Mouse (Mus musculus) adrenal gland, adult (tissue): ENCODE results near the gene Ccdc110.

Experiments used
- DNase-seq, 2 experiments: peaks; one replicate each; pipeline ENCODE4 v3.0.0; 2022 to 2023; ENCODE audit warnings: low spot score in 1 of 2; ENCODE audit not compliant: inconsistent age in 2 of 2

The Ccdc110 gene

DNA sequence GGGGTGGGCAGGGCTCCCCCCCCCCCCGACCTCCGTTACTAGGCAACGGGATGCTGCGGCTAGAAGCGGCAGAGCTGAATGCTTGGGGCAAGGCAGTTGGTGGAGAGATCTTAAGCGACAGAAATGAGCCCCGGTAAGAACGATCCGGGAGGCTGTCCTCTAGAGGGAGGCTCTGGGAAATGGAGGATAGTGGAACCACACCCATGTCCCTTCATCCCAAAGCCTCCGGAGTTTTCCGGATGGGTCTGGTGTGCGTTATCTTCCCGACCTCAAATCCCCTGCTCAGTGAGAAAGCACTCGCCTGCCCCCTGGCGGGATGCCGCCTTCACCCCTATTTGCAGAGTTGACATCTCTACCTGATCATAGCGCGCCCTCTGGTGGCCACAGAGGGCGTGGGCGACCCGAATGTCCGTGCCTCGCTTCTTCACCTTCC lies at the start of gene Ccdc110:
Gene Ccdc110 (plus strand): TSS at position 38 of the 433 bp plus-strand sequence.
- peak; percentile 92 to 98 for DNase-seq

DNA sequence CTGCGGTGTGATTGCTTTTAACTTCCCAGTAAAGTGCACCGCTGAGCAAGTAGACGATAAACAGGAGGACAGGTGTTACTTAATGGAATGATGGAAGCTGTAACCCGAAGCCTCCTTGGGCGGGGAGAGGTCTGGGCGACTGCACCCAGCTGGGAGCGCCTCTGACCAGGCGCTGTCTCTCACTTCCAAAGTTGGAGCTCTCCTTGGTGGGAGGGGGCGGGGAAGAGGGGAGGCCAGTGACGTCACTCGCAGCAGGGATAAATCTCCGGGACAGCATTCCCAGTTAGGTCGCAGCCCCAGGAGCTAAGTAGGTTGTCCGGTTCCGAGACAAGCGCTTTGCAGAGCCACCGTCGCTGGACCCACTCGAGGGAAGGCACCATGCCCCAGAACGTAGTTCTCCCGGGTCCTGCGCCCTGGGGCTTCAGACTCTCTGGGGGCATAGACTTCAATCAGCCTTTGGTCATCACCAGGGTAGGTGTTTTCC lies 49.2 kb upstream of the Ccdc110 start, which contains the start of gene Pdlim3:
Gene Pdlim3 (plus strand): TSS at position 260 of the 484 bp plus-strand sequence.
- DNase-seq, result peak; percentile 24 to 60

DNA sequence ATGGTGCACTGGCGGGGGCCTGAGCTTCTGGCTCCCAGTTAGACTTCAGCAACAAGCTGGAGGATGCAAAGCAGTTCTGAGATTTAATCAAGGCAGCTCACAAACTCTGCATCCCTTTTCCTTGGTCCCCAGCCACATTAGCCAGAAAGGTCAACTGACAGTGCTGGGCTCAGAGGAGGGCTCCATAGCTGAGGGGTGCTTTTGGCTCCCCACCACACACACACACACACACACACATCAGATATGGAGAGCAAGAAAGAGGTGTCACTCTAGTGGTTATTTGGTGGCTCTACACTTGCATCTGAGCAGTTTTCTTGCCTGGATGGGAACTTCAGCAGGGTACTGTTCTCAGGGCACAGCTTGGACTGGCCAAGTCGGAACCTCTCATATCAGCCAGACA lies 48.6 kb upstream of the Ccdc110 start:
- DNase-seq, result no peak

DNA sequence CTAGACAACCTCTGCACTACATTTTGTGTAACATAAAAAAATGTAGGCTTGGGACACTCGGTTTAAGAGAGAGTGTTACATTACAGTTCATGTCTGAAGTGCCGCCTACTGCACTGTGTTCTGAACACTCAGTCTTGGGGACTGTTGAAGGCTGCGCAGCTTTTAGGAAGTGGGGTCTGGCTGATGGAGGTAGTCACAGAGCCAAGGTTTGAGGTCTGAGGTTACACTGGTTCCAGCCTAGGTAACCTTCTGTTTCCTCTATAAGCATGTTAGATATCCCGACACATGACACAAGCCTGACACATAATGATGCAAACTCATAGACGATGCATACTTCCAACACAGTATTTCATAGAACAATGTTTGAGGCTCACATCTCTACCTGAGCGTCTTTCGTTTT lies 44.7 kb upstream of the Ccdc110 start:
- no peak for DNase-seq

DNA sequence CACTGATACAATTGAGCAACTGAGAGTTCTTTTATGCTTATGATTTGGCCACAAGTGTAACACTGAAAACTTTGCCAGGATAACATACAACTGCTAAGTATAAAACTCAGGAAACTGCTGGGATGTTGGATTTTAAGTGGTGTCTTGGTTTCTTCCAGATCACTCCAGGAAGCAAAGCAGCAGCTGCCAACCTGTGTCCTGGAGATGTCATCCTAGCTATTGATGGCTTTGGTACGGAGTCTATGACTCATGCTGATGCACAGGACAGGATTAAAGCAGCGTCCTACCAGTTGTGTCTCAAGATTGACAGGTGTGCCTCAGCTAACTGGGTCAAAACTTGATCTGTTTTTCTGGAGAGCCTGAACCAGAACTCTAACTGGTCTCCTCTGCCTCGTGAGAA lies 37.8 kb upstream of the Ccdc110 start:
- DNase-seq, result no peak

DNA sequence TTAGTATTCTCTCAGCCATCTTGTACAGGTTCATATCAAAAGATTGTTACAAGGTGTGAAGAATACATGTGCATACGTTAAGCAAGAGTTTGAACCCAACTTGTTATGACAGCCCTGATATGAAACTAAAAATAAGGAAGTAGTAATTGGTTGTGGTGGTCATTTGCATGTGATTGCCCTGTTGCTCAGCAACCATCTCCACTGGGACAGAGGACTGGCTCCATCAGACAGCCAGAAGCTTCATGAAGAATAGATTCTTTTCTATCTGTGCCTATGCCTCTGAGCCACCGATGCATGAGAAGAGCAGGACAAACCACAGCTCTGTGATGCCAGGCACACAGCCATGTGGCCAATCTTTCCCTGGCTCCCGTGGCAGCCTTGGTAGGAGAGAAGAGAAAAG lies 34.6 kb upstream of the Ccdc110 start:
- DNase-seq, result no peak

DNA sequence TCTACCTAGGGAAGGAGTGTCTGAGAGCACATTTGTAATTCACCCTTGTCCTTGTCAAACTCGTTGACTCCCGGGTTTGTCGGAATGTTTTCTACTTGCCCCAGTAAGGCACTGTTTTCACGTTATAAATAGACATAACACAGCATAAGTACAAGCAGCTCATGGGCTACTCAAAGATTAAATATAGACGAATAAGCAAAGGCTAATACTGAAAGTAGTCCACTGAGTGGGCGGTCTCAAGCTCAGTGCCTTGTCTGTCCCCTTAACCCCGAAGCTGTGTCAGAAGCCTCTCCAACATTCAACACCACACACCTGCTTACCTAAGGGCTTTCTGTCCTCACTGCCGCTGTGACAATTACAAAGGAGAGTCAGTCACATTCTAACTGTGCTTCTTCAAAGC lies 32.8 kb upstream of the Ccdc110 start:
- no peak for DNase-seq

DNA sequence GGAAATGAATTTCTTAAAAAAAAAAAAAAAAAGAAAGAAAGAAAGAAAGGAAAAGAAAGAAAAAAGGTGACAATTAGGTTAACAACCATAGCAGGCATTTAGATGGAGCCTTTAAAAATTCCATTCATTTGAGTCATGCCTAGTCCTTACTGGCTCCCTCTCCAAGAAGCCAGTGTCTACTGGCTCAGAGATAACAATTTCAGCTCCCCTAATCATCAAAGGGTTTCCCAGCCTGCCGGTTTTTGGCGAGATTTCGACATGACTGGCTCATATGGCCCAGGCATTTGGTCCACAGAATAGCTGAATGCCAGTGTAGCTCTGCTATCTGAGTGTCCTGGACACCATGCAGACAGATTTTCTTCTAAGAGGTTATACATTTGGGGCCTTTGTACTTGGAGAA lies 30.8 kb upstream of the Ccdc110 start:
- DNase-seq, result peak; percentile 54

DNA sequence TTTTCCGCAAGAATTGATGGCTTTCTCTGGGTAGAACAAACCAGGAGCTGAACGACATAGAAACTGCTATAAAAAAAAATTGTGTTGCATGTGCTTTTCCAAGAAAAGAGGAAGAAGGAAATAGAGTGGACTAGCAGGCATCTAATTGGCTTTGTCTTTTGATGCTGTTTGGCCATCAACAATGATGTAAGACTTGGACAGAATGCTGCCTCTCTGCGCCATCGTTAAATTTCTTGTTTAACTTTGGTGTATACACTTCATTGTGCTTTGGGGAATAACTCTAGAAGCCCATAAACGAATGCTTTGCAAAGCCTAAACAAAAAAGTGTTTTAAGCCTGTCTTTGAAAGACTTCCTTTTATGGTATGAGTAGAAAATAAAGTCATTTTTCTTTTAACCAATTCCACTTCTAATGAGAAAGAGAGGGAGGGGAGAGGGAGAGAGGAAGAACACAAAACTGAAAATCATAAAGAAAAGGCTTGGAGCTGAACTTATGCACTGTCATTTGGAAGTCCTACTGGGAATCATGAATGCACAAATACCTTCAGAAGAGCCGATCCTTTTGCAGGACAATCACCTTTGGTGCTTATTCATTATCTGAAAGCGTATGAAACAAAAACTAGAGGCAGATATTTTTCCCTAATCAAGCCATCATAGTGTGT lies 28.7 kb upstream of the Ccdc110 start:
- no peak for DNase-seq

DNA sequence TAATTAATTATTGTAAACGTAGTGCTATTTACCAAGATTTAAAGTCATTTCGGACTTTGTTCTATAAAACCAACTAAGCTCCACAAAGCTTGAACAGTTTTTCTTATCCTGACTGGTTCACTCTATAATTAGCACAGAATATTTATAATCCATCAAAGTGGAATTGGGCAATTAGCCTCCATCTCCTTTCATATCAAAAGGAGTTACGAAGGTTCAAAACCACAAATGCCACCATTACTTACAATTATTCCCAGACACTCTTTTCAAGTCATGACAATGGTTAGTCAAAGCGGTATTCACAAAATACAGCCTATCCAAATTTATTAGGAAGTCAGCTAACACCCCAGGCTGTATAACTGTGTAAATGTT lies 28.2 kb upstream of the Ccdc110 start:
- DNase-seq, result no peak

DNA sequence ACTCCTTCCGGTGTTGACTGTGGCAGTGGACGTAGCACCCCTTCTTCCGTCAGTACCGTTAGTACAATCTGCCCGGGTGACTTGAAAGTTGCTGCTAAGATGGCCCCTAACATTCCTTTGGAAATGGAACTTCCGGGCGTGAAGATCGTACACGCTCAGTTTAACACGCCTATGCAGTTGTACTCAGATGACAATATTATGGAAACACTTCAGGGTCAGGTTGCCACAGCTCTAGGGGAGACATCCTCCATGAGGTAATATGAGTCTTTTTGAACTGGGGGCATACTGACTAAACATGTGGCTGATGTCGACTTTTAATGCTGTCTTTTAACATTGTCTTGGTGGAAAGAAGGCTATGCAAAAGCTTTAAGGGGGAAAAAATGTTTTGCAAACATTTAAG lies 20.7 kb upstream of the Ccdc110 start:
- DNase-seq, result no peak

DNA sequence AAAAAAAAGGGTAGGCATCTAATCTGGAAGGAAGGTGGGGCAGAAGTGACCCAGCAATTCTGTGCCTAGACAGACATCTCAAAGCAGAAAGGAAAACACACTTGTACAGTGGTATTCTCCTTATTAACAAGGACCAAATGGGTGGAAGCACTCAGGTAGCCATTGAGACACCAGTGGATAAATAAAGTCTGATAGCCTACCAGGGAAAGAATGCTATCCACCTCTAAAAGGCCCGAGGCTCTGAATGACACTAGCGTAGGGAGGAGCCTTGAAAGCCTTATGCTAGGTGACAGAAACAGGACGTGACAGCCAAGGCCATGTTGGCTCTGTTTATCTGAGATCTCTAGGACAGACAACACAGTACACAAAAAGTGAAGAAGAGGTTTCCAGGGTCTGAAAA lies 17.9 kb upstream of the Ccdc110 start:
- no peak for DNase-seq

DNA sequence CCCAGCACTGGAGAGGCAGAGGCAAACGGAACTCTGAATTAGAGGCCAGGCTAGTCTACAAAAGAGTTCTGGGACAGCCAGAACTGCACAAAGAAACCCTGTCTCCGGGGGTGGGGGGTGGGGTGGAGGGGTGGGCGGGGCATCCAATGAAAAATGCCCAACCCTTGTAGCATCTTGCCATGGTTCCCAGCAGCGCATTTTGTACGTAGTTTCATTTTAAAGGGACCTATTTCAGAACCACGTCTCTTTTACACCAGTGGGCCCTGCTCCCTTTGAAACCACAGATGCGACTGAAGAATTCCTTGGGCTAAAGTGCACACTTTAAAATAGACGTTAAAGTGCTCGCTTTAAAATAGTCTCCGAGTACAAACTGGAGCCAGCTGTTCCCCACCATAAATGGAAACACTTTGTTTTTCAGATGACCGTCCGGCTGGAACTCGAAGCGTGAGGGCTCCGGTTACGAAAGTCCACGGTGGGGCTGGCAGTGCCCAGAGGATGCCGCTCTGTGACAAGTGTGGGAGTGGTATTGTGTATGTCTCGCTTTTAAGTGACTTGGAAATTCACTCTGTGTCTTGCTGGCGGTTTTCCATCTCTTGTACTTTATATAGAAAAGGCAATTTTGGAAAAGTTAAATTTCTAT lies 17.3 kb upstream of the Ccdc110 start:
- no peak for DNase-seq

DNA sequence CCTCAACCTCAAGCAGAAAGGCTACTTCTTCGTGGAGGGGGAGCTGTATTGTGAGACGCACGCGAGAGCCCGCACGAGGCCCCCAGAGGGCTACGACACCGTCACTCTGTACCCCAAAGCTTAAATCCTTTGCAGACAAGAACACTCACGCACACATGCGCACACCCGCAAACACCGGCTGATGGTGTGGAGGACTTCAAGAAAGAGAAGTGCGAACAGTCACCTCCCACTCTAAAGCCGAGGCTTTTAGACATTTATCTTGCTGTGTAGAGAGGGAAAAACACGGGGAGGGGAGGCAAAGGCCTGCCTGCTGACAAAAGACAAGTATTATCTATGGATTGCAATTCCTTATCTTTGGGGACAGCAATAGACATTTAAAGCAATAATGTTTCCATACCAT lies 15.5 kb upstream of the Ccdc110 start:
- DNase-seq, result no peak

DNA sequence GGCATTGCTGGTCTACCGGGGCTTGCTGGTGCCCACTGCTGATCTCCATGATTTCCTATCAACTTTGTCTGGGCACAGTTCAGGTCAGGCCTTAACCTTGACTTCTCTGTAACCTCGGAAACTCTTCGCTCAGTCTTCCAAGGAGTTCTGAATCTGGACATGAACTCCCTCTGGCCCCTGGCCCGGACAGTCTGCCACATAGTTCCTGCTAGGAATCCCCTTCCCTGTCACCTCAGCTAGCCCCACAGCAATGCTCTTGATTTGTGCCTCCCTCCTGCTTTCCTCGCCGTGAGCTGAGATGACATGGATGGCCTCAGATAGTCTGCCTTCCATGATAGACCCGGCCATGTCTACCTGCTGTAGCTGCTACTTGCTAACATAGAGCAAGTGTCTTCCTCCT lies 14.0 kb upstream of the Ccdc110 start:
- DNase-seq, result no peak

DNA sequence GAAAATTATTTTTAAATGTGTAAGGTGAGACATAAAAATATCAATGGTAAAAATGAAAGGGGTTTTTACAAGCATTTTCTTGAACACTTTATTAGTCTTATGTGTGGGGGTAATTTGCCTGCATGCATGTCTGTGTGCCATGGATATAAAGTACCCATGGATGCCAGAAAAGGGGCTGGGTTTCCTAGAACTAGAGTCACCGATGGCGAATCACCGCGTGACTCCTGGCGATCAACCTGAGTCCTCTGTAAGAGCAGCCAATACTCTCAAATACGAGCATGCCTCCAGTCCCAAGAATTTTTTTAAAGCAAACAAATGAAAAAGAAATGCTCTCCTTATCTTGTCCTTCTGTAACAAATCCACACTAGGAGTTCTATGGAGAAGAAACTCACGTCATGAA lies 12.3 kb upstream of the Ccdc110 start:
- DNase-seq, result no peak

DNA sequence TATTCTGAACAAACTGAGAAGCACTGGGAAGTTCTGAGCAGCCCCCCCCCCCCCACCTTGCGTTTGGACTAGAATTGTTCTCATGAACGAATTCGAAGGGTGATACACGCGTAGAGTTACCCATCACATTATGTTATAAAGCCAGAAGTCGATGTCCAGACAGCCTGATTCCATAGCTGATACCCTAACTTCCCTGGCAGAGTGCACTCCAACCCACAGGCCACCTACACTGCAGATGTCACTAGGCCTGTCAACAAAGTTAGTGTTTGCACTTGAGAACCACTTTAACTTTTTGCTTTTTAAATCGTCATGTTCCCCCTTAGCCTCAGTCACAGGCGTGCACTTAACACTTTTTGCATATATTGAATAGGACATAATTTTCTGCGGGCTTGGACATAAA lies 2.6 kb downstream of the Ccdc110 start:
- no peak for DNase-seq

DNA sequence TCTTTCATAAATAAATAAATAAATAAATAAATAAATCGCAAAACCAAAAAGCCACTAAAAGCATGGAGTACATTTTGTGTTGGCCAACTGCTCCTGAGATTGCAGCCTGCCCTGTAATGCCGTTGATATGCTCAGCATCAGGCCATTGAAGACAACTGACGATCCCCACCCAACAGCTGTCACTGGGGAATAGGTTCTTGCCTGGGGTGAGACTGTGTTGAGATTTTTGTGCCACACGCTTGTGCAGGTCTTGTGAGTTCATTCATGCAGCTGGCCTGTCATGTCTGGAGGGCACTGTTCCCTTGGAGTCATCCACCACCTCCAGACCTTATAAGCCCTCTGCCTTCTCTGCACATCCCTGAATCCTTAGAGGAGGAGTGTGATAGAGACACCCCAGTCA lies 11.9 kb downstream of the Ccdc110 start:
- DNase-seq, result no peak

DNA sequence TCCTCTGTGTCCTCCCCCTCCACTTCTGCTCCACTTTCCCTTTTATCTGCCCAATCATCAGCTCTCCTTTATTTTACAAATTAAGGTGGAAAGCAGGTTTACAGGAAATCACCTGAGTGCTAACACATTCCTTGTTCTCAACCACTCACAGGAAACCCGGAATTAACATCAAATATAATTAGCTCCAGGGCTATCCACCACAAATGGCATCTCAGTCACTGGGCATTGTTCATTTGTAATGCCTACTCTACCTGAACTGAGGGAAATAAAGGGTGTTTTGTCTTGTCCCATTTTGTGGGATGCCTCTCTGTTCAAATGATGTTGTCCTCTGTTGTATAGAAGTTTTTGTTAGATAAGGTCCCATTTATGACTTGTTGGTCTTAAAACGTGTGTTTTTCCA lies 16.2 kb downstream of the Ccdc110 start:
- no peak for DNase-seq

DNA sequence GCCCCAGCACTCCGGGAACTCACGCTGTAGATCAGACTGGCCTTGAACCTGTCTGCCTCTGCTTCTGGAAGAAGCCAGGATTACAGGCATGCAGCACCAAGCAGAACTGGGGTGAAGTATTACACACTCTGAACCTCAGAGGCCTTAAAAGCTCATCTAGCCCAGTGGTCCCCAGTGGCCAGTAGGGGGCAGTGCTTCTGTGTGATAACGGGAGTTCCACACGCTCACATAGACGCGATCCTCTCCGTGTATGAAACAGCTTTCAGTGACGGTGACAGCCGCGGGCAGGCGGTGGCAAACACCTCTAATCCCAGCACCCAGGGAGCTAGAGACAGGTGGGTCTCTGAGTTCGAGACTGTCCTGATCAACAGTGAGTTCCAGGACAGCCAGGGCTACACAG lies 36.5 kb downstream of the Ccdc110 start:
- DNase-seq, result no peak

DNA sequence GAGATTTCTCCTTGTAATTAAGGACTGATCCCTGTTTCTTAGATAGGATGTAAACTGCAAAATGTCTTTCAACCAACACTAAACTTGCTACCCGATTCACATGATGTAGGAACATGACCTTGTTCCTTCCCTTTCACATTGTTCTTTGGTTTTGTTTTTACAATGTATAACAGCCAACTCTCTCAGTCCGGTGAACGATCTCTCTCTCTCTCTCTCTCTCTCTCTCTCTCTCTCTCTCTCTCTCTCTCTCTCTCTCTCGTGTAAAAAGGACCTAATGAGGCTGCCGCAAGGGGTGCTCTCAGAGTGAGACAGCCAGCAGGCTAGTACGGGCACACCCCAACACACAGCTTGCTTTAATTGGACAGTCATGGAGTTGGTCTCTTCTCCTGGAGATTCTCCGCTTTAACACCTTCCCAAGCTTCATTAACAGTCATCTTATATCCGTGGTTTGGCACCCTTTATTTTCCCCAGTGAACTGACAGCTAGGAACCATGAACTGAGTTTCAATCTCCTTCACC lies 39.6 kb downstream of the Ccdc110 start:
- DNase-seq, result no peak

DNA sequence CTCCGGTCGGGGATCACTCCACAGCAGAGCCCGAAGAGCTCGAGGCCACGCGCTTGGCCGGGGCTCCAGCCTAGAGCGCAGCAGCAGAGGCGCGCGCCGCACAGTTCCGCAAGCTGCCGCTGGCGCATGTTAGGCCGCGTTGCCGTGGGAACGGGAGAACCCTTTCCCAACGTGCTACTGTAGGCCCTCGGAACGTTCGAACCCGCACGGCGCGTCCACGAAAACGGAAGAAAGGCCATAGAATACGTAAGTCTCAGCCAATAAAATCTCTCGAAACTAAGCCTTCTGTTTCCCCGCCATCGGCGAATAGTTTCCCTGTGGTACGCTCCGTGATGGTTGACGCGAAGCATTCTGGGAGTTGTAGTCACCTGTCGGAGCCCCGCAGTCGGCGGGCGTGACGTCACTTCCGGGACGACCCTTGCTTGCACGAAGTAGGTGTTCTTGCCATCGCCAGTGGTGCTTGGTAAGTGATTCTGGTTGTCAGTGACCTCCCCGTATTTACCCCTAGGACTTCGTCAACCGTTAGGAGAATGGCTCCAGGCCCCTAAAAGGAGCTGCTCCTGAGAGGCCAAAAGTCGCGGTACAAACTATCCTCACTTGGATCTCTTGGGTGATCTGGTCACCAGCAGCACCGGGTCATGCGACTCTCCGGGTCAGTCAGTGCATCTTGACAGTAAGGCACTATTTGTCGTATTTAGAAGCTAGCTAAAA lies 40.9 kb downstream of the Ccdc110 start, which contains the start of the genes 1700029J07Rik and Ufsp2:
Gene 1700029J07Rik (minus strand): TSS at position 127 of the 711 bp plus-strand sequence.
Gene Ufsp2 (plus strand): TSS at position 403 of the 711 bp plus-strand sequence.
- DNase-seq, result peak; percentile 97 to 99
